Mouse (Mus musculus) forebrain, embryonic 12.5 days (tissue): ENCODE measurements around the gene Gabrb2. TPM values are rescaled to one million over a fixed set of nuclear protein-coding genes. Genes with fewer than 3 reads are reported as not detected.

ENCODE experiments used
- ATAC-seq: fragments of 200-750 bp; cut with Nextera tagmentation; 2 replicates; pipeline ENCODE4 v1.8.0; 2017; ENCODE audit warnings: moderate TSS enrichment; ENCODE audit not compliant: low FRiP score
- H3K27ac ChIP-seq: fragments of 300-500 bp; sonication (generic); 2 replicates; pipeline ENCODE4 v1.5.1; 2016; ENCODE audit warnings: mild to moderate bottlenecking
- H3K27me3 ChIP-seq: fragments of 300-500 bp; sonication (generic); 2 replicates; pipeline ENCODE4 v1.6.1; 2016; ENCODE audit warnings: mild to moderate bottlenecking
- H3K36me3 ChIP-seq: fragments of 300-500 bp; sonication (generic); replicated peaks from 2 replicates; pipeline ENCODE4 v1.6.1; 2016; ENCODE audit warnings: mild to moderate bottlenecking
- H3K4me1 ChIP-seq: fragments of 300-500 bp; sonication (generic); 2 replicates; pipeline ENCODE4 v1.6.1; 2016
- H3K4me2 ChIP-seq: fragments of 300-500 bp; sonication (generic); 2 replicates; pipeline ENCODE4 v1.6.1; 2016; ENCODE audit warnings: mild to moderate bottlenecking, moderate library complexity
- H3K4me3 ChIP-seq: fragments of 300-500 bp; sonication (generic); replicated peaks from 2 replicates; pipeline ENCODE4 v1.5.1; 2016; ENCODE audit warnings: mild to moderate bottlenecking
- H3K9ac ChIP-seq: fragments of 300-500 bp; sonication (generic); 2 replicates; pipeline ENCODE4 v1.6.1; 2016; ENCODE audit warnings: mild to moderate bottlenecking
- H3K9me3 ChIP-seq: fragments of 300-500 bp; sonication (generic); 2 replicates; pipeline ENCODE4 v1.6.1; 2016
- WGBS: fragments of 180-500 bp; shearing (Covaris S2); methylation state at CpG from one replicate; pipeline ENCODE4 v1.1.7; 2016; 5-methylcytosine and 5-hydroxymethylcytosine counted together
- polyA plus RNA-seq: library from polyadenylated mRNA; unstranded; fragments of >200 nt; fragmentation: Nextera tagmentation; extraction: Ambion mirVana; gene quantifications from 2 replicates; pipeline ENCODE4 v1.2.1, GENCODE M21; 2016

Gabrb2 gene
- polyA plus RNA-seq, 1 experiment from 2014 or later: 10.6 TPM

DNA sequence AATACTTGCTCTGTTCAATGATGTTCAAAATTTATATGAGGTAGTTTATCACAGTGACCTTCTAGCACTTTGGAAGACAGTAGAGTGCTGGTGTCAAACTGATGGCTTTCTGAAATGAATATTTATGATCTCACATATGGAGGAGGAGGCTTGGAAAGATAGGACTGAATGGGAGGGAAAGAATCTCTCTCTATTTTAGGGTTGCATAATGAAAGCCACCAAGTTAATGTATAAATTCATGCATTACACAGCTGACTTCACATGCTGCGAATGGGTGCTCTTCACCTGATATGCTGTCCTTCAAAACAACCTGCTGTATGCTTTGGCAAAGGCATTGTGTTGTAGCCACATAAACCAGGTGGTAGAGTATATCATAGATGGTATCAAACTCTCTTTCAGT lies 44.6 kb downstream of the Gabrb2 start:
- Histone ChIP-seq H3K4me2 (no peak overlapping the region), H3K27ac (no peak overlapping the region), H3K27me3 (no peaks in the 10 kb centered on the region), H3K9me3 (no peaks in the 10 kb centered on the region), H3K36me3 (no peaks in the 10 kb centered on the region), H3K4me1 (no peaks in the 10 kb centered on the region), H3K9ac (no peak overlapping the region), H3K4me3 (no peak overlapping the region)
- ATAC-seq: no peak
- 88% methylated on average over 1 of the region's 1 CpGs for WGBS

GRCm38 (mm10) chr11:42468381-42468780 lies 48.8 kb downstream of the Gabrb2 start:
- ATAC-seq: no peak

DNA sequence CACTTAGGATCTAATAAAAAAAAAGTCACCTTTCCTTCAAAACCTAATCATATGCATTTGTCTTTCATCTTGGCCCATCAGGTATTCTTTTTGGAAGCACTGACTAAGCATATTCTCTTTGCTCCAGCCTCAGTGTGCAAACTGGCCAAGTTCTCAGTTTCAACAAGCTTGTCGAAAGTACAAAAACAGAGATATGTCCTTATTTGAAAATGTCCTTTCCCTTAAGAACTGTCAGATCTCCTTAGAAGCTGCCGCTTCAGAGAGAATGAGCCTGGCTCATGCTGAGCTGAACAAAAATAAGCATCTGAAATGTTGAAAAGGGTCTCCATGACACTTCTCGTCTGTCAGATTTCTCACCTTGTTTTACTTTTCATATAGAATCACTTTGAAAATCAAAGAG lies 55.0 kb downstream of the Gabrb2 start:
- no peak for ATAC-seq
- Histone ChIP-seq H3K27ac (no peak overlapping the region), H3K9me3 (no peaks in the 10 kb centered on the region), H3K4me2 (no peak overlapping the region), H3K36me3 (no peaks in the 10 kb centered on the region), H3K9ac (no peak overlapping the region), H3K4me3 (no peak overlapping the region), H3K4me1 (no peaks in the 10 kb centered on the region), H3K27me3 (no peaks in the 10 kb centered on the region)
- 85% methylated on average over 3 of the region's 3 CpGs for WGBS

More at GRCm38 (mm10) chr11:42468381-42468780, 48.8 kb downstream of the Gabrb2 start:
- WGBS: 91% methylated on average over 3 of the region's 3 CpGs
- no peaks in the 10 kb centered on the region for H3K36me3 ChIP-seq
- no peaks in the 10 kb centered on the region for H3K27me3 ChIP-seq
- H3K4me1 ChIP-seq: no peaks in the 10 kb centered on the region
- no peaks in the 10 kb centered on the region for H3K9me3 ChIP-seq
- H3K4me2 ChIP-seq: no peak overlapping the region
- no peak overlapping the region for H3K4me3 ChIP-seq
- no peak overlapping the region for H3K27ac ChIP-seq
- no peak overlapping the region for H3K9ac ChIP-seq

- H3K4me3 ChIP-seq: no peak overlapping the region
- ATAC-seq: peak; percentile 51; the same call in 1 of the 2 replicates
- no peaks in the 10 kb centered on the region for H3K27me3 ChIP-seq
- no peaks in the 10 kb centered on the region for H3K36me3 ChIP-seq
- H3K27ac ChIP-seq: no peak overlapping the region
- no peak overlapping the region for H3K9ac ChIP-seq
- H3K9me3 ChIP-seq: no peaks in the 10 kb centered on the region
- no peak overlapping the region for H3K4me2 ChIP-seq
- no peaks in the 10 kb centered on the region for H3K4me1 ChIP-seq
These were observed 68.1 kb downstream of the Gabrb2 start for GRCm38 (mm10) chr11:42487625-42488024.

DNA sequence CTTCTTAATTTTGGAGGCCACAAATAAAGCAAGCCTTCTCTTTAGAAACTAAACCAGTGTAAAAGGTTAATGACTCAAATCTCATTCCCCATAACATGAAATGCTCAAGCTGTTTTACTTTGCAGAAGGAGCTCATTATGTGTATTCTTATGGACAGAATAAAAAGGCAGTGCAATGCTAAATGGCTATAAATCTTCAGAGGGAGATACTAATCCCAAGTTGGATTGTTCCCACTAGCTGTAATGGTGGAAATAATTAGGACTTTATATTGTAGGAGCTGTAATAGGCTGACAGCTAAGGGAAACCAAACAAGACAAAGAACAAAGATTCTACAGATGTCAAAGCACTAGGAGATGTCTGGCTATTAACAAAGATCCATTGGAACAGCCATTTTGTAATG lies 81.6 kb downstream of the Gabrb2 start:
- ATAC-seq: peak; percentile 78; the same call in 1 of the 2 replicates
- H3K4me3 ChIP-seq: no peak overlapping the region
- H3K9ac ChIP-seq: no peak overlapping the region
- no peaks in the 10 kb centered on the region for H3K27me3 ChIP-seq
- H3K4me2 ChIP-seq: no peak overlapping the region
- H3K9me3 ChIP-seq: no peaks in the 10 kb centered on the region
- H3K27ac ChIP-seq: no peak overlapping the region
- H3K4me1 ChIP-seq: no peaks in the 10 kb centered on the region
- H3K36me3 ChIP-seq: no peaks in the 10 kb centered on the region

- H3K27me3 ChIP-seq: no peaks in the 10 kb centered on the region
- H3K36me3 ChIP-seq: no peaks in the 10 kb centered on the region
- no peak overlapping the region for H3K27ac ChIP-seq
- no peak overlapping the region for H3K4me3 ChIP-seq
- no peak for ATAC-seq
- 84% methylated on average over 2 of the region's 2 CpGs for WGBS
- H3K4me2 ChIP-seq: no peak overlapping the region
- H3K4me1 ChIP-seq: no peaks in the 10 kb centered on the region
- no peaks in the 10 kb centered on the region for H3K9me3 ChIP-seq
- H3K9ac ChIP-seq: no peak overlapping the region
These were observed 85.9 kb downstream of the Gabrb2 start for GRCm38 (mm10) chr11:42505436-42505835.

DNA sequence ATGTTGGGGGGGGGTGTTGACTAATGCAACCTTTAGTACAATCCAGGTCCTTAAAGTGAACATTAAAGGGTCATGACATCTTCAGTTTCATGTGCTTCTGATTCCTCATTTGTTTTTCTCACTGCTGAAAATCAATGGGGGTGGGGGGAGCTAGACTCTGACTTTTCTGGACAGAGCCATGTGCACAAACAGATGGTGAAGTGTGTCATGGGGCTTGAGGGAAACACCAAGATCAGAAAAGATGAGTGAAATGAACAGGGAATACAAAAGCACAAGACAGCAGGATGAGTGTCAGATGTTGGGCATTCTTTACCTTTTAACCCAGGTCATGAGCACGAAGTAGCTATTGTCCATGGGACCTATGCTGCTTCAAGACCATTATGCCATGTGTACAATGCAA lies 86.4 kb downstream of the Gabrb2 start:
- Histone ChIP-seq H3K4me1 (no peaks in the 10 kb centered on the region), H3K36me3 (no peaks in the 10 kb centered on the region), H3K9me3 (no peaks in the 10 kb centered on the region), H3K4me3 (no peak overlapping the region), H3K27ac (no peak overlapping the region), H3K27me3 (no peaks in the 10 kb centered on the region), H3K9ac (no peak overlapping the region), H3K4me2 (no peak overlapping the region)
- no peak for ATAC-seq
- WGBS: 60% methylated on average over 1 of the region's 1 CpGs

- Histone ChIP-seq H3K36me3 (no peaks in the 10 kb centered on the region), H3K27ac (no peak overlapping the region), H3K27me3 (no peaks in the 10 kb centered on the region), H3K9me3 (no peaks in the 10 kb centered on the region), H3K4me3 (no peak overlapping the region), H3K4me1 (no peaks in the 10 kb centered on the region), H3K9ac (no peak overlapping the region), H3K4me2 (no peak overlapping the region)
- no peak for ATAC-seq
- WGBS: 95% methylated on average over 2 of the region's 2 CpGs
These were observed 102.4 kb downstream of the Gabrb2 start for GRCm38 (mm10) chr11:42521960-42522359.

DNA sequence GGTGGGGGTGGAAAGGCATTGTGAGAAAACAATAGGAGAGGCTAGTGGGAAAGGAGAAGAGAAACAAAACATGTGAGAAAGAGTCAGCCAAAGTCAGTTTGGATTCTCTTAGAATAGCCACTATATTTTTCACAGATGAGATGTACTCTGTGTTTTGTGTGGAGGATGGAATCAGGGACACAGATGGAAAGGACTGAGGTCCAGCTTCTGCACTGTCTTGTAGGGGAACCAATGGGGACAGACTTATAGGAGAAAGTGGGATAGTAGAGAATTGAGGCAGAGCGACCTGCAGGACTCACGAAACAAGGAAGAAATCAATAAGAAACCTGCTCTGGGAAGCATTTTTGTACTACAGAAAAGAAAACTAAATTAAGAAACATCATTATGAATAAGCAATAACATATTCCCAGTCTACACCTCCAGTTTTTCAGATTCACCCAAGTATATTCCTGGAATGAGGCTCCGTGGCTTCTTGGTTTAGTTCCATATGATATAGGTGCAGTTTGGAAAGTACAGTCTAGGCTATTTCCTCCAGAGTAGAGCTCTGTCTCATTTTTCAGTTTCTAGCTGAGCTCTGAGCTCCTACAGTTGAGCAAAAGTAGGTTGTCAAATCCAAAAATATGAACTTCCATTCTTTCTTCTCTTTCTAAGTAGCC lies 108.8 kb downstream of the Gabrb2 start:
- no peak overlapping the region for H3K9ac ChIP-seq
- H3K27me3 ChIP-seq: no peaks in the 10 kb centered on the region
- WGBS: 98% methylated on average over 3 of the region's 3 CpGs
- no peaks in the 10 kb centered on the region for H3K4me1 ChIP-seq
- no peak overlapping the region for H3K27ac ChIP-seq
- no peaks in the 10 kb centered on the region for H3K36me3 ChIP-seq
- ATAC-seq: no peak
- H3K4me2 ChIP-seq: no peak overlapping the region
- no peaks in the 10 kb centered on the region for H3K9me3 ChIP-seq
- no peak overlapping the region for H3K4me3 ChIP-seq

- 62% methylated on average over 2 of the region's 2 CpGs for WGBS
These were observed 113.0 kb downstream of the Gabrb2 start for GRCm38 (mm10) chr11:42532577-42532976.

DNA sequence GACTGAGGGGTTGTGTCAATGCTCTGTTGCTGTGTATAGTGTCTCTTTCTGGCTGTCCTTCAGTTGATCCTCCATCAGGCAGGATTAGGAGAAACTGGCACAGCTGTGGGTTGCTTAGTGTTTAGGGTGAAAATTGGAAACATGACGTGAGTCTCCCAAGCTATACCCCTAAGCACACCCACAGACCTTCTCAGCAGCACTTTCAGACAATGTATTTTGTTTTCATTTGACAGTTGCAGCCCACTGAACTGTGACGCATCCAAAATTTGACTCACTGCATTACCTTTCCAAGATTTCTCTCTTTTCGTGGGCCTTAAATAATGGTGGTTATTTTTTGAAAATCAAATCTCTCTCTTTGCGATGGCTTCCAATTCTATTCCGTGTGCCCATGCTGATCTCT lies 115.7 kb downstream of the Gabrb2 start:
- Histone ChIP-seq H3K9ac (no peak overlapping the region), H3K27me3 (no peaks in the 10 kb centered on the region), H3K27ac (no peak overlapping the region), H3K4me2 (no peak overlapping the region), H3K4me1 (no peaks in the 10 kb centered on the region), H3K4me3 (no peak overlapping the region), H3K9me3 (no peaks in the 10 kb centered on the region), H3K36me3 (no peaks in the 10 kb centered on the region)
- 79% methylated on average over 5 of the region's 5 CpGs for WGBS
- no peak for ATAC-seq

More at GRCm38 (mm10) chr11:42532577-42532976, 113.0 kb downstream of the Gabrb2 start:
- Histone ChIP-seq H3K27me3 (no peaks in the 10 kb centered on the region), H3K9ac (no peak overlapping the region), H3K4me3 (no peak overlapping the region), H3K27ac (no peak overlapping the region), H3K4me1 (no peaks in the 10 kb centered on the region), H3K9me3 (no peaks in the 10 kb centered on the region), H3K36me3 (no peaks in the 10 kb centered on the region), H3K4me2 (no peak overlapping the region)
- no peak for ATAC-seq

- H3K9me3 ChIP-seq: no peaks in the 10 kb centered on the region
- no peaks in the 10 kb centered on the region for H3K27me3 ChIP-seq
- no peaks in the 10 kb centered on the region for H3K4me1 ChIP-seq
- no peak for ATAC-seq
- no peaks in the 10 kb centered on the region for H3K36me3 ChIP-seq
- no peak overlapping the region for H3K4me3 ChIP-seq
- H3K9ac ChIP-seq: no peak overlapping the region
- H3K27ac ChIP-seq: no peak overlapping the region
- H3K4me2 ChIP-seq: no peak overlapping the region
- 93% methylated on average over 1 of the region's 1 CpGs for WGBS
These were observed 116.3 kb downstream of the Gabrb2 start for GRCm38 (mm10) chr11:42535861-42536260.

- H3K9ac ChIP-seq: no peak overlapping the region
- H3K4me1 ChIP-seq: no peaks in the 10 kb centered on the region
- H3K9me3 ChIP-seq: no peaks in the 10 kb centered on the region
- 78% methylated on average over 2 of the region's 2 CpGs for WGBS
- no peak overlapping the region for H3K27ac ChIP-seq
- no peak for ATAC-seq
- no peak overlapping the region for H3K4me3 ChIP-seq
- no peaks in the 10 kb centered on the region for H3K36me3 ChIP-seq
- no peaks in the 10 kb centered on the region for H3K27me3 ChIP-seq
- no peak overlapping the region for H3K4me2 ChIP-seq
These were observed 123.3 kb downstream of the Gabrb2 start for GRCm38 (mm10) chr11:42542861-42543260.
